Mouse (Mus musculus): Measurements from ENCODE around the gene Susd4. TPM values are rescaled to one million over a fixed set of nuclear protein-coding genes. Genes with fewer than 3 reads are reported as not detected.

The Susd4 gene
- polyA plus RNA-seq (2021; fragmentation: Nextera tagmentation), result 76.7 and 83.7 TPM in 2 replicates
- long read RNA-seq, experiment 1, transcript Susd4-202 (9 exons, 1,898 nt), result major isoform, 223 of 310 reads
- long read RNA-seq, experiment 1, transcript Susd4-201 (8 exons, 2,983 nt), result minor isoform, 19 of 310 reads
- long read RNA-seq, experiment 1, partial matches to known transcripts, result 21 of 310 reads
- long read RNA-seq, experiment 1, other reads (novel, unspliced or antisense), result 47 of 310 reads
- long read RNA-seq, experiment 2, transcript Susd4-202 (9 exons, 1,898 nt), result major isoform, 31 of 89 reads
- long read RNA-seq, experiment 2, partial matches to known transcripts, result 32 of 89 reads
- long read RNA-seq, experiment 2, other reads (novel, unspliced or antisense), result 24 of 89 reads

GRCm38 (mm10) chr1:182763716-182764461 lies at the start of gene Susd4:
Susd4 (plus strand) TSS chr1:182763860.

GRCm38 (mm10) chr1:182749080-182749479 lies 14.6 kb upstream of the Susd4 start, which contains the start of gene Ccdc185:
Ccdc185 (minus strand) TSS chr1:182749180.

Other genes starting within 250 kb of the Susd4 start
- gene Capn2, start 246.3 kb upstream of the Susd4 start, polyA plus RNA-seq (2021; fragmentation: Nextera tagmentation), result 25.1 and 35.4 TPM in 2 replicates
- gene Capn8, start 198.9 kb upstream of the Susd4 start, polyA plus RNA-seq (2021; fragmentation: Nextera tagmentation), result not detected in 2 replicates
- gene Ccdc185, start 14.7 kb upstream of the Susd4 start, polyA plus RNA-seq (2021; fragmentation: Nextera tagmentation), result not detected in 2 replicates
- 0.16 and 0.29 TPM in 2 replicates for gene Tlr5, start 190.9 kb downstream of the Susd4 start, polyA plus RNA-seq (2021; fragmentation: Nextera tagmentation)